Mouse (Mus musculus) heart, postnatal 36 days (tissue): ENCODE results near the gene Sgsm3. TPM values are rescaled to one million over a fixed set of nuclear protein-coding genes. Genes with fewer than 3 reads are reported as not detected.

Source experiments
- DNase-seq, 2 experiments: peaks; one replicate each; pipeline ENCODE4 v3.0.0; 2021 to 2022
- intact Hi-C: fragments of 180-260 bp; cut with DNase I; formaldehyde crosslinking; loops from one replicate; pipeline ENCODE4 v1.15.1; 2025
- total RNA-seq, 2 experiments: library from RNA; stranded (reverse); gene quantifications; 2 replicates each; pipeline ENCODE4 v1.2.3; 2021

The Sgsm3 gene
- total RNA-seq, 2 experiments from 2014 or later: 10.7 to 11.2 TPM

DNA sequence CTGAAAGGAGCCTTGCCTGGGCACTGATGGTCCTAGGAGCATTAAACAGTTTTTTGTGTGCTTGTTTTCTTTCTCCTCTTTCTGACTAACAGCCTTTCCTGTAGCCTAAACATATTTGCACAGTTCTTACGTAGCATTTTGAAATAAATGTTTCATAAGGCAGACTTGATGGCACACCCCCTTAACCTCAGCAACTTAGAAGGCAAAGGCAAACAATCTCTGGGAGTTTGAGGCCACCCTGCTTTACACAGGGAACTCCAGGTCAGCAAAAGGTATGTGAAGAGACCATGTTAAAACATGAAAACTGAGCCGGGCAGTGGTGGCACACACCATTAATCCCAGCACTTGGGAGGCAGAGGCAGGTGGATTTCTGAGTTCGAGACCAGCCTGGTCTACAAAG is 1.9 kb upstream of the Sgsm3 start:
- intact Hi-C loops: no loop called here
- DNase-seq: no peak

DNA sequence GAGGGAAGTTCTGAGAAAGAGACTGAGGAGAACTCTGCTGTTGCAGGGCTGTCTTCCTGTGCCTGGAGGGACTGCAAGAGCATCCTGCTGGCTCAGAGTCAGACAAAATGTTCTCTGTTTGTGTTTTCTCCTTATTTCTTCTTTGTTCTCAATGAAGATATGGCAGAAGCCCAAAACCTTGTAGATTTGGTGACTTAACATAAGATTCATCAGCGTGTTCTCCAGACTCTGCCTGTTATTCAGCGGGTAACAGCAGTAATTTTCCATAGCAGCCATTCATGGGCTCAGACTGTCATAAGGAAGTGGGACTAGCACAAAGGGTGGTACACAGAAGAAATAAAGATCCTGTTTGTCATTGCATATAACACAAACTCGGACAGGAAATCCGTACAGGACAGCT is 2.0 kb downstream of the Sgsm3 start:
- DNase-seq: no peak
- intact Hi-C loops: no loop called here

DNA sequence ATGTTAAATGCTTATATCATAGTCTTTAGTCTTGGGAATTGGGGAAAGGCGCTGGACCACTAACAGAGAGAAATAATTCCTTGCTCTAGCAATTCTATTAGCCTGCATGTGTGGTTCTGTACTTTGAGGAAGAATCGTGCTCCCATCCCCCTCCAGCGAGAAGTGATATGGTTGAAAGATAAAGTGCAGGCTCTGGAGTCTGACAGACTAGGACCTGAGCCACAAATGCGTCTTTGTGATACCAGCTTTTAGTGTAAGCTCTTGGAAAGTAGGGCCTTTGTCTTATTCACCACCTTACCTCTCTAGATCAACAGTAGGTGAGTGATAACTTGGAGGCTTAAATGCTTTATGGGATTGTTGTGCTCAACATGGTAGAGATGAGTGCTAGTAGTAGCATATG is 3.6 kb downstream of the Sgsm3 start:
- no peak for DNase-seq
- intact Hi-C loops: no loop called here

DNA sequence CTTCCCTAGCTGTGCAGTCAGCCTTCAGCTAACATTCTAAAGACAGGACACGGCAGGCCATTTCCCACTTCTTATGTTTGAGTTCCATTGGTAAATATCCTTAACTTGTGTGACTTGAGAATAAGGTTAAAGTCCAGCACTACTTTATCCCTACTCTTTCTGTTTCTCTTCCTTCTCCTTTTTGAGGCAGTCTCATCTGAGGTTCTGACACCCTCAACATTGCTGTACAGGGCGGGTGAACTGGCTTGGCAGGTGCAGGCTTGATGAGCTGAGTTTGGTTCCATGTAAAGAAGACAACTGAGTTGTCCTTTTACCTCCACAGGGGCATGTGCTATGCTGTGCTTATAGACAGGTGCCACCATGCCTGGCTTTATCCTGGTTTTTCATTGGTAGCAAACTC is 5.7 kb downstream of the Sgsm3 start:
- intact Hi-C loops: no loop called here
- no peak for DNase-seq

DNA sequence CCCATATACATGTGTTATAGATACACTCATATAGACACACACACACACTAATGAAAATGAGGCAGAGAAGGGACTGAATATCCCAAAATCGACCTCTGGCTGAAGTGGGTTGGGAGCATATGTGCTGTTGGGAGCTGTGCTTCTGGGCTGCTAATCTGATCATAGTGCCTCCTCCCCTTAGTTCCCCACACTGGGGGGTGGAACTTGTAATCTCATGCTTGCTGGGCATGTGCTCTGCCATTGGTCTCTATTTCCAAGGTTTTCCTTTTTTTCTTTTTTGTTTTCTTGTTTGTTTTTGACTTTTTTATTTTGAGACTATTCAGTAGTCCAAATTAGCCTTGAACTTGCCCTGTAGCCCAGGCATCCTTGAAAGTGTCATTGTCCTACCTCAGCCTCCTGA is 10.8 kb downstream of the Sgsm3 start:
- intact Hi-C loops: no loop called here
- no peak for DNase-seq

DNA sequence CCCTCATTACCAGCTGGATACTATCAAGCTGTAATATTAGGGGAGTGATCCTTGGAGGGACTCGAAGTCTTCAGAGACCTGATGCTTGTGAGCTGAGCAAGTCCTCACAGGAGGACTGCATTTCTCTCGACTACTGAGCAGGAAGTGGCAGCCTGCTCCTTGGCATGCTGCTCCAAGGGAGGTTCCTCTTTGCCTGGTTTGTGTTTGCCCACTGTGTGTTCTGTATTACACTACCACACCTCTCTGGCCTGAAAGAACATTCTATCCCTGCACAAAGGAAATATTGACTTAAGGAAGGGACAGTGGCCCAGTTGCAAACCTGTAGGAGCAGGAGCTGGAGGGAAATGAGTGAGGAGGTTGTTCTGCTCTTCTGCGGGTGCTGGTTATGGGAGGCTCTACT is 12.1 kb downstream of the Sgsm3 start:
- intact Hi-C loops: no loop called here
- no peak for DNase-seq

DNA sequence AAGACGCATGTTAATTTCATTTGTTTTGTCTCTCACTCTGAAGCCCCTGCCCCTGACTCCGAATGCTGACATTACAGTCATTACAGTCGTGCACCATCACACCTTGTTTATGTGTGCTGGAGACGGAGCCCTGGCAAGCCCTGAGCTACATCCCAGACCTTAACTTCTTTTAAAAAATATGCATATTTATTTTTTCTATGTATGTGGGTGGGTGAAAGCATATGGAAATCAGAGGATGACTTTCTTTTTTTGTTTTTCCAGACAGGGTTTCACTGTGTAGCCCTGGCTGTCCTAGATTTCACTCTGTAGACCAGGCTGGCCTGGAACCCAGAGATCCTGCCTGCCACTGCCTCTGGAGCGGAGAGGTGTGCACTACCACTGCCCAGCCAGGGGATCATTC is 17.4 kb downstream of the Sgsm3 start:
- intact Hi-C loops: no loop called here
- DNase-seq: no peak

DNA sequence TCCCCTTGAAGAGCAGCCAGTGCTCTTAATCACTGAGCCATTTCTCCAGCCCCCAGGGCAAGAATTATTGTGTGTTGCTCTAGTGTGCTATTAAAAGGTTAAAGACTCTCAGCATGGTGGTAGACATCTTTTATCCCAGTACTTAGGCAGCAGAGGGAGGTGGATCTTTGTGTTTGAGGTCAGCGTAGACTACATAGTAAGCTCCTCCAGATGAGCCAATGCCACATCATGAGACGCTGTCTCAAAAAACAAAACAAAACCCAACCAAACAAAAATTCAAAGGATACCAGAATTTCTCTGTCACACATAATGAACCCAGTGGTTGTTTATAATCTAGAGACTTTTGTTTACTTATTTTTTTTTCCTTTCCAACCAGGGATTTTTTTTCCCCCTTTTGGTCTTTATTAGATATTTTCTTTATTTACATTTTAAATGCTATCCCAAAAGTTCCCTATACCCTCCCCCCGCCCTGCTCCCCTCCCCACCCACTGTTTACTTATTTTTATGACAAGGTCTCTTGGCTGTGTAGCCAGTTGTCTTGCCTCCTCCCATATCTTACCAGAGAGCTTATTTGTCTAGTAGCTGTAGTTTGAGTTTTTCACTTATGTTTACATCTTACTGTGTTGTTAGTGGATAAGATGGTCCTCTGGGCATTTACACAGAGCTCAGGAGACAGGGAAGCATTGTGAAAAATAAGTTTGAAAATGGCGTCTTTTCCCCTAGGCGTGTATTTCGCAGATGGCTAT is 18.7 kb downstream of the Sgsm3 start:
- no peak for DNase-seq
- intact Hi-C loops: no loop called here

DNA sequence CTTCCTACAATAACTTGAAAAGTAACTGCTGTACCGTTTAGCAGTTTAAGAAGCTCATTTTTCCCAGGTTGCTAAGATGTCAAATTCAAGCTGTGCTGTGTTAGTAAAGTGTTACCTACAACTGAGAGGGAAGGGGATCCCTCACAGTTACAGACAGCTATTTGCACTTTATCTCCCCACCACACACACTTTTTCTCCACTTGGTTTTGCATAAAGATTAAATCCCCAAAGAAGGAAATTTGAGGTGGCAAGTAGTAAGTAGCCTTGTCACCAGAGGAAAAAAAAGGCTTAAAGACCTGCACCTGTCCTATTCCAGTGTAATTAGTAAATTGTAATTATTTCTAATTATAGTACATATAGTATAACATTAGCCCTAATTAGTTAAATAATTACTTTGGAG is 19.5 kb downstream of the Sgsm3 start:
- intact Hi-C loops: no loop called here
- no peak for DNase-seq

DNA sequence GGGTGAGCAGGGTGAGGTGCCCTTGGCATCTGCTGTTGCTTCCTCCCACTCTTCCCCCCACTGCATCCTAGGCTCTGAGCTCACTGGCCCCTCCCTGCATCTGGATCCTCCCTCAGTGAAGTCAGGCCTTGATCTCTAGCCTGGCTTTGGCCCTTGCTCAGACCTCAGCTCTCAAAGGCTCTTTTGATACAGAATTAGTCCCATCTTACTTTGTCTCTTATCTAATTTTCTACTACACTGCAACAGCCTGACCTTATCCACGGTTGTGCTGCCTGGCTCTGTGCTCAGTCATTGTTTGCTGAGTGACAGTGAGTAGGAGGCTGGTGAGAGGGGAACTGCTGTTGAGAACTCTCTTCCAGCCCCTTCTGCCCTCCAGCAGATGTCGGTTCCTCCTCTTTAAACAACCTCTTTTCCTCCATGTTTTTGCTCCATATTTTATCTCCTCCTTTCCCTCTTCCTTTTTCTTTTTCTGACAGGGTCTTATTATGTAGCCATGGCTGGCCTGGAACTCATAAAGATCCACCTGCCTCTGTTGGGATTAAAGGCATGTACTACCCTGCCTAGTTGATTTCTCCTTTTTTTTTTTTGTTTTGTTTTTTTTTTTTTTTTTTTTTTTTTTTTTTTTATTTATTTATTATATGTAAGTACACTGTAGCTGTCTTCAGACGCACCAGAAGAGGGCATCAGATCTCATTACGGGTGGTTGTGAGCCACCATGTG is 23.0 kb downstream of the Sgsm3 start:
- DNase-seq: no peak

DNA sequence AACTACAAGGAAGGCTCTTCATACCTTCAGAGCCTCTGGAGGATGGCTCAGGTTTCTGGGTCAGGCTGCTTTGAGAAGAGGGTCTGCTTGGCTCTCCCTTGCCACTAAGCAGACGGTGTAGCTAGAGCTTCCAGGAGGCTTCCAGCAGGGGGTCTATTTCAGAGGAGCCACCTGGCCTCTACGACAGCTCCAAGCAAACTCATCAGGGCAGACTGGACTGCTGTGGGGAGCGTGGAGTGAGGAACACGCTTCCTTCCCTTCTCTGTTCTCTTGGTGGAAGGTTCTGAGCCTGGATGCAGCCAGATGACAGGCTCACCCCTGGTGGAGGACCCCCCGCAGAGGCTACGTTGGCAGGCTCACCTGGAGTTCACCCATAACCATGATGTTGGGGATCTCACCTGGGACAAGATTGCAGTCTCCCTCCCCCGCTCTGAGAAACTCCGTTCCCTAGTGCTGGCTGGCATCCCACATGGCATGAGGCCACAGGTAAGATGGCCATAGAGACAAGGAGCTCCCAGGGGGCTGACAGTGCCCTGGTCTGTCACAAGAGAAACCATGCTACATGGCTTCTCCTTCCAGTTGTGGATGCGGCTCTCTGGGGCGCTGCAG is 28.7 kb downstream of the Sgsm3 start:
- intact Hi-C loops: no loop called here
- DNase-seq: no peak

More for the DNA sequence above, 23.0 kb downstream of the Sgsm3 start:
- intact Hi-C loops: no loop called here

DNA sequence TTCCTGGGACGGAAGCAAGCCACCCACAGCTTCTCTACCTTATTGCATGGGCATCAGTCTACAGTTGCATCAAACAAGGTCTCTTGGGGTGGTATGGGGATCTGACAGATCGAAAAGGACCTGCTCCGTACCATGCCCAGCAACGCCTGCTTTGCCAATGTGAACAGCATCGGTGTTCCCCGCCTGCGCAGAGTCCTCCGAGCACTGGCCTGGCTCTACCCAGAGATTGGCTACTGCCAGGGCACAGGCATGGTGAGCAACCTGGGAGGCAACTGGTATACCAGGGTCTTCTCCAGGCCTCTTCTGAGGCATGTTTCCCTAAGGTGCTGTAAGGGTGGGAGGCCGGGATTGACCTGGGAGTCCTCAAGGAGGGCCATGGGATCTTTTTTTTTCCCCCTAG is 29.8 kb downstream of the Sgsm3 start:
- intact Hi-C loops: no loop called here

DNA sequence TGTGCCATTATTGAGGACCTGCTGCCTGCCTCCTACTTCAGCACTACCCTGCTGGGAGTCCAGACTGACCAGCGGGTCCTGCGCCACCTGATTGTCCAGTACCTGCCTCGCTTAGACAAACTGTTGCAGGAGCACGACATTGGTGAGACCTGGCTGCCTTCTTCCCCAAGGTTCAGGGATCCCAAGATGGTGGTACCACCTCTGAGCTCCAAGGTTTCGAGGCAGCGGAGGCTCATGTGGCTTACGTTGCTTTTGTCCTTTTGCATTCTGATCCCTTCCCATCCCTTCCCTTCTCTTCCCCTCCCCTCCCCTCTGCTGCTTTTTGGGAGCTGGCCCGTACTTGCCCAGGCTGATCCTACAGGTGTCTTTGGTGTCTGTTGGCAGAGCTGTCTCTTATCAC is 30.3 kb downstream of the Sgsm3 start:
- DNase-seq: no peak
- intact Hi-C loops: no loop called here

More for the DNA sequence above, 29.8 kb downstream of the Sgsm3 start:
- no peak for DNase-seq

DNA sequence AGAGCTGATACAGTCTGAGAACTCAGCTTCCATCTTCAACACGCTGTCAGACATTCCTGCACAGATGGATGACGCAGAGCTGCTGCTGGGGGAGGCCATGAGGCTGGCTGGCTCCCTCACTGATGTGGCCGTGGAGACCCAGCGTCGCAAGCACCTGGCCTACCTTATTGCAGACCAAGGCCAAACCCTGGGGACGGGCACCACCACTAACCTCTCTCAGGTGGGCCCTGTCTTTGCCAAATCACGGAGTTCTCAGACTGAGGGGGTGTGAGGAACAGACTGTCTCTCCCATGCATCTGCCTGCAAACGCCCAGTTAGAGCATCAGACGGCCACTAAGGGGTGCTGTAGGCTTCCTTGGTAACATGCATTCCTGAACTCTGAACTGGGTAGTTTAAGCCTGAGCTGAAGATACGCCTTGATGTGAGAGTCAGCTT is 31.1 kb downstream of the Sgsm3 start:
- intact Hi-C loops: no loop called here
- no peak for DNase-seq

DNA sequence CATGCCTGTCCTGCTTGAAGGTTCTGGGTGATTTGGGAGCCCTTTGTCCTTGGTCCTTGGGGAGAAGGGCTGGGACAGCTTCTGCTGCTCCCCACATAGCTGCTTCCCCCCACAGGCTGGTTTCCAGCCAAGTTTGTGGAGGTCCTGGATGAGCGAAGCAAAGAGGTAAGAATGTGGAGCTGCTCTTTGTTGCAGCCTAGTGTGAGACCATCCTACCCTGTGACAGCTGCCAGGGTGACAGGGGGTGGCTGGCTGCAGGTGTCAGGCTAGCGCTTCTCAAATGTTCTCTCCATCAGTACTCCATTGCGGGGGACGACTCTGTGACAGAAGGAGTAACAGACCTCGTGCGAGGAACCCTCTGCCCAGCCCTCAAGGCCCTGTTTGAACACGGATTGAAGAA is 32.5 kb downstream of the Sgsm3 start:
- no peak for DNase-seq
- intact Hi-C loops: no loop called here

DNA sequence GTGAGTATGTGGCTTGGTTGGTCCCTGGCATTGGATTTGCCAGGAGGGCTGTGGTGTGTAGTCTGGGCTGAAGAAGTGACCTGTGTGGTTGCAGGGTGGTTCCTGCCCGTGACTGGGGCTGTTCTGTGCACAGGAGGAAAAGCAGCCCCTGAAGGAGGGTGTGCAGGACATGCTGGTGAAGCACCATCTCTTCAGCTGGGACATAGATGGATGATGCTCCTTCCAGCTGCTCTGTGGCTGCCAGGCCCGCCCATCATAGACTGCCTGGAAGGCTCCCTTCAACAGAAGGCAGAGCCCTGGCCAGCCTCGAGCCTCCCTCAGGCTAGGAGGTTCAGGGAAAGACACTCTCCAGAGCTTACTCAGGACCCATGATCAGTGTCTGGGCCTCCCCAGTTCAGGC is 34.0 kb downstream of the Sgsm3 start:
- DNase-seq: no peak
- intact Hi-C loops: no loop called here

DNA sequence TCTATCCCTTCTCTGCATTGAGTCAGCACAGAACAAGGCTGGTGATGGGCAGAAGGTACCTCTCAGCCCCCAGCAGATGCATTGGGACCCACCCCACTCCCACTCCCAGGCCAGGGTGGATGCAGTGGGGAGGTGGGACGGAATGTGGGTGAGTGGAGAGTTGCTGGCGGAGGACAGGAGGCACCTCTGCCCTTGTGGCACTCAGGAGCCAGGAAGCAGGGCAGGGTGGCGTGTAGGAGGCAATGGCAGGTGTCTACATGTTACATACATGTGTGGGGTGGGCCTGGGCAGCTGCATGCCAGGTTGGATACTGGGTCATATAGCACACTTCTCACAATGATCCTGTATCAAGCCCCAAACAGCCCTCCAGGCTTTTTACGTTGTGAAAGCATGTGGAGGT is 34.8 kb downstream of the Sgsm3 start:
- no peak for DNase-seq
- intact Hi-C loops: no loop called here

DNA sequence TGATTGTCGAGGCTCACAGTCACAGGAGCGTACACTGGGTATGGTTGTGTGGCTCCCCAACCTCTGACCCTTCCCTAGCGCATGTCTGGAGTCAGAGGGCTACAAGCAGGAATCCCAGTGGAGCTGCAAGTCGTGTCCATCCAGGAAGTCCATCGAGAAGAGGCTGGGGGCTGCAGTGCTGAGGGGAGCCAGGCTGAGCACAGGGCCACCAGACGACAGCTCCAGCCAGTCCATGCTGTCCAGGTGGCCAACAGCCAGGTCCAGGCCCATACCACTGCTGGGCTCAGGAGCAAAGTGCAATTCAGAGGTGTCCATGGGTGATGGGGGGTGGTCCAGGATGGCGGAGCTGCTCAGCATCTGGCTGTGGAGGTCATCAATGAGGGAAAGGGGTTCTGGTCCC is 35.6 kb downstream of the Sgsm3 start:
- intact Hi-C loops: no loop called here
- no peak for DNase-seq

DNA sequence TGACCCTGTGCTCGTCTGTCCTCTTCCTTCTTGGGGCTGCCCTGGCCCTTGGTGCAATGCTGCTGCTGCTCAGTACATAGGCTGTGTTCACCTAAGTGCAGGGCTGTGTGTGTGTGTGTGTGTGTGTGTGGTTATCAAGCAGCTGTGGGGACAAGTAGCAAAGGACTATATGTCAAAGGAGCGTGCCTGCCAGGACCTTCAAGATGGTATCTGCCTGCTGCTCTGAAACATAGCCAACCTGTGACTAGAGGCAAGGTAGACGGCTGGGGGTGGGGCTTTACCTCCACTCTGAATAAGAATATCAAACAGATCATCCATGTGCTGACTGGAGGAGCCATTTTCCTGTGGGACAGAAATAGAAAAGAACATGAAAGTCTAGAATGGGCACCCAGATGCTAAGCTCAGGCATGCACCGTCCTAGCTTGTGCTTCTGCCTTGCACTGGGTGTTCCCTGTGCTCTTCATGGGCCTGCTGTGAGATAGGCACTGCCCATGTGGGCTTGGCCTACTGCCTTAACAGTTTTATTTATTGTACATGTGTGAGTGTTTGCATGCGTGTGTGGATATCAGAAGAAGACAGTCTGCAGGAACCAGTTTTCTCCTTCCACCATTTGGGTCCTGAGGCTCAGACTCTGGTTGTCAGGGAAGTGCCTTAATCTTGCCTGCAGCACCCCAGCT is 37.6 kb downstream of the Sgsm3 start:
- no peak for DNase-seq
- intact Hi-C loops: no loop called here

DNA sequence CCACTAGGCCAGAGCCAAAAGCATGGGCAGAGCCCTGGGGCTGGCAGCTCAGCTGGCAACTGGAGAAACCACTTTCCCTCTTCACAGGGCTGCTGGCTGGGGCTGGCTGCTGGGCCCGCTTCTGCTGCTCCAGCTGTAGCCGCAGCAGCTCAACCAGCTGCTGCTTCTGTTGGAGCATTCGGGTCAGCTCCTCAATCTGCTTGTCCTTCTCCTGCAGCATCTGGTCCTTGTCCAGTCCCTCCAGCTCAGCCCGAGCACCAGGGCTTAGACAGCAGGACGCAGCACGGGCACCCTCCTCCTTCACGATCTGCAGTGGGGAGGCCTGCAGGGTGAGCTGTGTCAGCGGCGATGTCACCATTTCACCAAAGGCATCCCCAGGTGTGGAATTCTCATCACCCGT is 38.9 kb downstream of the Sgsm3 start:
- intact Hi-C loops: no loop called here

DNA sequence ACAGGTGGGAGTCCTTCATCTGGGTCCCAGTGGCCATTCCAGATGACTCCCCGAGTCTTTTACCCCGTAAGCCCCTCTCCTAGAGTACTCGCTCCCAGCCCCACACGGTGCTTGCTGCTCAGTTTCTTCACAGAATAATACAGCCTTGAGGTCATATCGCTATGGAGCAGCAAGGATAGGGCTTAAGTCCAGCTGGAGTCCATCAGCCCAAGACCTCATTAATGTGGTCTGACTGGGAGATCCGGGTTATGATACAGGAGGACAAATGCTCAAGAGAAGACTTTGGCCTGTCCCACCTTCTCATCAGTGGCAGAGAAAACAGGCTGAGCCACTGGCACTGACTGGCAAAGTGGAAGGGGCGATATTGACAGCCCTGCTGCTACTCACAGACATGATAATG is 39.7 kb downstream of the Sgsm3 start:
- intact Hi-C loops: no loop called here
- no peak for DNase-seq

More for the DNA sequence above, 38.9 kb downstream of the Sgsm3 start:
- DNase-seq: no peak
